Mouse (Mus musculus) layer of hippocampus, postnatal 25 days (tissue): ENCODE measurements at regions not wholly inside any gene's neighbourhood (a gene's known extent, or its start where the extent isn't known, plus 50 kb on each side); places are given as distances from the start of the nearest gene placed in this dataset.

Experiments
- DNase-seq, 2 experiments: peaks; one replicate each; pipeline ENCODE4 v3.0.0; 2022; ENCODE audit warnings: mixed read lengths in 2 of 2, low spot score in 1 of 2; ENCODE audit errors: extremely low spot score in 1 of 2

DNA sequence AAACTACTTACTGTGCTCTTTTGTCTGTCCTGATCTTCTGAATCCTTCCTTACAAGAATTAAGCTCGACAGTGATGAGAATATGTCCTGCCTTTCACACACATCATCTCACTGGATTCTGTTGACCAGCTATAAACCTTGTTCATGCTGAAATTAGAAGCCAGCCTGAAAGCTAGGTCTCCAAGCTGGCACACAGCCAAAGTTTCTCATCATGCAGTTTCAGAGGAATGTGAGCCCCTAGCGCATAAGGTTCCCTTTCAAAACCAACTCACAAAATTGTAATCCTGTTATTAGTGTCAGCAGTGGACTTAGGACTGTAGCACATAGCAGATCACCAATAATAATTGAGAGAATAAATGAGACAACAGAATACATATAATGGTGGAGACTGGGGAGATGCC lies 319.0 kb upstream of the Pappa start:
- no peak for DNase-seq

DNA sequence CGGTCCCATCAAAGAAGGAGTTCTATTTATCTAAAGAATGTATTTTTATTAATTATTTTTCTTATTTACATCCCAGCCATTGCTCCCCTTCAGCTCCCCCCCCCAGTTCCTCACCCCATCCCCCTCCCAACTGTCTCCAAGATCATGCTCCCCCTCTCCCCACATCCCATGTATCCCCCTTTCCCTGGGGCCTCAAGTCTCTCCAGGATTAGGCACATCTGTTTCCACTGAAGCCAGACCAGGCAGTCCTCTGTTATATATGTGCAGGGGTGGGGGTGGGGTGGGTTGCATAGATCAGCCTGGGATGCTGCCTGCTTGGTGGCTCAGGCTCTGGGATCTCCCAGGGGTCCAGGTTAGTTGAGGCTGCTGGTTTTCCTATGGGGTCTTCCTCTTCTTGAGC lies 316.8 kb upstream of the Pappa start:
- DNase-seq = no peak

DNA sequence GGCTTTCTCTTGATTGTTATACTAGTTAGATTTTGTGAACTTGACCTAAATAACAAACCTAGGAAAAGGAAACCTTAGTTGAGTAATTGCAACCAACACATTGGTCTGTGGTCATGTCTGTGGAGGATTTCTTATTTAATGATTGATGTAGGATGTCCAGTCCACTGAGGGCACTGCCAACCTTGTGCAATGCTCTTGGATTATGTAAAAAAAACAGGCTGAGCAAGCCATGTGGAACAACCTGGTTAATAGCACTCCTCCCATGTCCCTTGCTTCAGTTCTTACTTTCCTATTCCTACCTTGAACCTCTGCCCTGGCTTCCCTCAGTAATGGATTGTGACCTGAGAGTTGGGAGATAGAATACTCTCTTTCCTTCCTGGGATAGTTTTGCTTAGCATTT lies 312.0 kb upstream of the Pappa start:
- DNase-seq = no peak

DNA sequence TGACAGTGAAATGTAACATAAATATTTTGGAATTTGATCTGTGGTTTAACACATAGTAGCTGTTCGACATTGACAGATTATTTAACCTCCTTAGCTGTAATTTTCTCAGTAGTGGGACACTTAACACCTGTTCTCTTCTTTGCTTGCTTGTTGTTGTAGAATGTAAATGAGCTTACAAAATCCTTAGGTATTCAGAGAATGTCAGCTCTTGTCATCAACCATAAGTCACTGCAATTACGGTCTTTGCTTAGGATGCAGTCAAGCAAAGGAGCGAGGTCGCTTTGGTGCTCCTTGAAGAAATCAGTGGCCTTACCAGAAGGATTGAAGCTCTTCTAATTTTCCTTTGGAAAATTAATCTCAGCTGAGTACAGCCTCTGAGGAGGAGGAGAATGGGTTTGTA lies 311.2 kb upstream of the Pappa start:
- DNase-seq = no peak

DNA sequence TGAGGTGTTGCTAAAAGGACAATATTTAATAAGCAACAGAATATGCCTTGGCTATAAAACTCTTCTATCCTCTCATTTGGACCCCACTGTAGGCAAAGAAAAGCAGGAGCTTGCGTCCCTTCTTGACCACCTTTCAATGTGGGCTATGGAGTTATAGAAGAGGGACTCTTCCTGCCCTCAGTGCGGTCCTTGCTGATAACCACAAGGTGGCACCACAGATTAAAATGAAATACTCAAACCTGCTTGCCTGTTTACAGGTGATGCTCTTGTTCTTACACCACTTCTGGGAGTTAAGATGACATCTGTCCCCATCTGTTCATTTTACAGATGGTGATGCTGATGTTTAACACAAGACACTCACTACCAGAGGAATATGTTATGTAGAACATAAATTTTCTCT lies 291.1 kb upstream of the Pappa start:
- peak in 1 of 2 experiments; percentile 5 for DNase-seq

DNA sequence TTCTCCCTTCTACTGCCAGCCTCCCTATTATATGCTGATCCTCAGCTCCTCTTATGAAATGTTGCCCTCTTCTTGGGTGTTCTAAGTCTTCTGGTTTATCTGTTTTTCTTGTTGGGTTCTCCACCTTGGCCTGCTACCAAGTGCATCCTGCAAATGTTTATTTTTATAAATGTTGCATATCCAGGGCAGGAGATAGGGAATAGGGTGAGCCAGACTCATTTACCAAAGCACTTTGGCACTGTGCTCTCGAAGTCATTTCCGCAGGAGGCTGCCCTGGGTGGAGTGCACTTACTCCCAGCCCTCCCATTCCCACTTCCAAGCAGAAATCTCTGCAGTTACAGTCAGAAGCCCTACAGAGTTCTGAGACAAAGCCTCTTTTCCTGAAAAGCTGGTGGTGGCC lies 249.5 kb upstream of the Pappa start:
- no peak for DNase-seq

DNA sequence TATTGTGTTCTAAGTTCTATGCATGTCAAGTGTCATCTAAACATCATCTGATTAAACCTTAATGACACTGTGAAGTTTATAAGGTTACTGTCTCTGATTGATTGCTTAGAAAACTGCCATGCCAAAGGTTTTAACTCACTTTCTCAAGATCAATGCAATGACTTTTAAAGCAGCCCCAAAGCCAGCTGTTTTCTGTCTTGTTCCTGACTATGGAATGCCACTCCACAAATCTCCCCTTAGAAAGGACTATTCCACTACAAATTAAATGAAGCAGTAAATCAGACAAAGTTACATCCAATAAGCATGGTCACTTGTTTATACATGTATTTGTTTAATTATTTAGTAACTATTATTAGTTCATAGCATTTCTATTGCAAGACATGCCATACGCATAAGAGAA lies 247.1 kb upstream of the Pappa start:
- DNase-seq = no peak

DNA sequence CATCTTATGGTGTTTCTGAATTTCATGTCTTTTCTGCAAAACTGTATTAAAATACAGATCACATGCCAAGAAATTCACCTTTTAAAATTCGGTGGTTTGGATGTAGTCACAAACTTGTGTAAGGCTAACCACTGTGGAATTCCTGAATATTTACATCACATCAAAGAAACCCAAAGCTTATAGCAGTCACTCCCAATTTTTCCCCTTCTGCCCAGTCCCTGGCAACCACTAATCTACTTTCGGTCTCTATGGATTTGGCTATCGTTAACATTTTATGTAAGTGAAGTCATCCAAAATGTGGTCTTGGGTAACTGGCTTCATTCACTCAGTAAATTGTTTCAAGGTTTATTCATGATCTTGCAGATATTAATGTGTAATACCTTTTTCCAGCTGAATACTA lies 226.0 kb upstream of the Pappa start:
- no peak for DNase-seq

DNA sequence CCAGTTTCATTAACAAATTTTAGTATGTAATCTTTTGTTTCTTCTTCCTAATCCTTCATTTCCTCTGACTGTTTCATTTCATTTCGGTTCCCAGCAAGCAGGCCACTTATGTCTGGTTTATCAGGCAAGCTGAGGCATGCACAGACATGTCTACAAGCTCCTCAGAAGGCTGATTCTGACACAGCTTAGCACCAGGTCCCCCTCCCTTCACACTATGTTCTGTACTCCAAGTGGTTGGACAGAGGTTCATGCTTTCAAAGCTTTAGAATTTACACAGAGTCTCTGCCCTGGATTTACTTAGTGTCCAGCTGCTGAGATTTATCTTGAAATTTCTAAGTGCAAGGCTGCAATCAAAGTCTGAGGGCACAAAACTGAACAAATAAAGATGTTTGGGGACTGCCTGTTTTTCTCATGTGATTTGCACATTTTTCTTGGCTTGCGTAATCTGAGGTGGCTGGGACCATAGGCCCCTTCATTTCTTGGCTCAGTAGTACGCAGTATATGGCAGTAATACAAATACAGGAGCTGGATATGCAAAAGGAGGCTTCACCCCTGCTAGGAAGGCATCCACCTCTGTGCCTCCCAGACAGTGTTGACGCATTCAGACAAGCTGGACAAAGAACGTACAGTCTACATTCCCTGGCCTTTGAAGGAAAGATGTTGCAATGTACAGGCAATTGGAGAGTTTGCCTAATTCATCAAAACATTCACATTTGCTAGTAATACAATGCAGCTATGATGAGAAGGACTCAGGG lies 222.7 kb upstream of the Pappa start:
- DNase-seq = no peak

DNA sequence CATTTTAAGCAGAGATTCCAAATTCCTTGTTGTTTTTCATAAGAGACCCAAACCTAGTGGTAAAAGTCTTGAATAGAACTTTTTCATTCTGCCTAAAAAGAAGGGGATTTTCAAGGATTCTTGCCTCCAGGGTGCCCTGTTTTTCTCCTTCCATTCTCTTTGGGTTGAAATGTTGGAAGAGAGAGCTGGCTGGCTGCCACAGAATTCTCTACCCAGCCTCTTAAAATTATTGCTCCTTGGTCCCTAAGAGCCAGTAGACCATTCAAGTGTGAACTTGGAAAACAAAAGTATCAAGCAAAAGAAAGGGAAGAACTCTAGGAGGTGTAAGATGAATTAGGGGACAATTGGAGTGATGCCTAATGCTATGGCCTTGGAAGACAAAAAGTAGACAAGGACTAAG lies 200.2 kb upstream of the Pappa start:
- DNase-seq = no peak

DNA sequence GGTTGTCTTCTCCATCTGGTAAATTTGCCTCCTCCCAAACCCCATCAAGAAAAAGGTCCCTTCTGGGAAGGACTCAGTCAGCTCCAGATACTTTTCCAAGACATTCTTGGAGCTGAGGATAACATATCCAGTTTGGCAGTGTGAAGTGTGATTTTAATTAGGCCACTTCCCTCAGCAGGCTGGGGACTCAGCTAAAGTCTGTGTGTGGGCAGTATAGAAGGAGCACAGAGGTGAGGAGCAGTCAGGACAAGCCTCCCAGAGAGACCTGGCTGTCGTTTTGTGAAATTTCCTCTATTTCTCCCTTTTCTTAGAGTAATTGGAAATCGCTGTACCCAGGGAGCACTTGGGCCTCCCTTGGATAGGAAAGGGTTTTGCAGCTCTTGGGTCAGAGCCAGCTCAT lies 195.4 kb upstream of the Pappa start:
- no peak for DNase-seq

DNA sequence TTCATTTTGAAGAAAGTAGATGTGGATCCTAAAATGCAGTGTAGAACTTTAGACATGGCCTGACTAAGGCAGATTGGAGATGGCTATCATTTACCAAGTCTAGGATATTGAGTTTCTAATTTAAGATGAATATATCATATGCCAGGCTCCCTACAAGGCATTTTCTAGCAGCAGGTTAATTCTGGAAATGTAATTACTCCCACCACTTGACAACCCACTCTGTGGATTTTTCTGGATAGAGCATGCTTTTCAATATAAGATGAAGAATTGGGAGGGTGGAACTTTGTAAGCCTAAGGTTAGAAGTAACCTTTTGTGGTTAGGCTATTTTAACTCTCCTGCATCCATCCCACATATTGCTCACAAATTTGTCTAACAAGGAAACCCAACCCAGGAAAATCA lies 178.4 kb upstream of the Pappa start:
- DNase-seq = no peak

DNA sequence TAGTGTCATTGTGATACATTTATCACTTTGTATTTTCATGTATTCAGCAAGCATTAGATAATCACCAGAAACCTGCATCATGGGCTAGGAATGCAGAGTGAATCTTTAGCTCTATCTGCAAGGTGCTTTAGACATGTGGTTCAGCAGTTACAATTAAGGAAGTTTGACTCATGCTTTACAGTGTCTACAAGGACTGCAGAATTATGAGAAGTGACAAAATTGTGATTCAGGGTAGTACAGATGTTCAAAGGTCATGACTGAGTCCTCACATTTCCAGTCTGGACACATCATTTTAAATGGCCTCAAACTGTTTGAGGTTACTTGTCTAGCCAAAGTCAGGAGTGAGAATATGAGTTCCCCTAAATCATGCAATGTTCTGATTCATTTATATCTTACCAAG lies 171.3 kb upstream of the Pappa start:
- no peak for DNase-seq

DNA sequence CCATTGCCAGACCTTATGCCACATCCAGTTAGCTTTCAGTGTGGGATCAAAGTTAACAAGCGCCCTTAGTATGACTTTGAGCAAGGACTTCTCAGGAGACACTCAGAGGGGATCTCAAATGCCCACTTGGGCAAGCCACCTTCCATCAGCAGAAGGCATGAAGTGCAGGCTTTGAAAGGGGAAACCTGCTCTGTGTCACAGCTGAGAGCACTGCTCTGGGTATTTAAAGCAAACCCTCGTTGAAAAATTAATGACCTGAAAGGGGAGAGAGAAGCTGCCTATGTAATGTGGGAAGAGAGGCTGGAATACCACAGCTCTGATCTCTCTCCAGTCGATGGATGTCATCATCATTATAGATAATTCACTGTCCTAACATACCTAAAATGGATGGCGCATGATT lies 165.1 kb upstream of the Pappa start:
- no peak for DNase-seq

DNA sequence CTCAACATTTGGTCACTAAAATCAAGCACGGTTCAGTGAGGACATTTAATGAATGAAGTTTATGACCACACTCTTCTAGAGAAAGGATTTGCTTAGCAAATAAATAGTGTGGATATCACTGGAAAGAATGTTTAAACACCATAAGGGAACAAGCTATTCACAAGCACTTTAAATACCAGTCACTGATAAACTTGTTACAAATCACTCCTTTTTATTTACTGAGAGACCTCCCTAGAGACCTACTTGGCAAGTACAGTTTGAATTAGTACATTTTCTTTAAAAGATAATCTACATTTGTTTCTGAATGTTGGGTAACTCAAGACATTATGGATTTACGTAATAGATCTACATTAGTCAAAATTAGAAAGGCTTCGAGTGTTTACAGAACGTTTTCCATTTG lies 162.2 kb upstream of the Pappa start:
- DNase-seq = no peak
